8 mouse cellular contexts compared by ENCODE assay signal in the genomic region with DNA sequence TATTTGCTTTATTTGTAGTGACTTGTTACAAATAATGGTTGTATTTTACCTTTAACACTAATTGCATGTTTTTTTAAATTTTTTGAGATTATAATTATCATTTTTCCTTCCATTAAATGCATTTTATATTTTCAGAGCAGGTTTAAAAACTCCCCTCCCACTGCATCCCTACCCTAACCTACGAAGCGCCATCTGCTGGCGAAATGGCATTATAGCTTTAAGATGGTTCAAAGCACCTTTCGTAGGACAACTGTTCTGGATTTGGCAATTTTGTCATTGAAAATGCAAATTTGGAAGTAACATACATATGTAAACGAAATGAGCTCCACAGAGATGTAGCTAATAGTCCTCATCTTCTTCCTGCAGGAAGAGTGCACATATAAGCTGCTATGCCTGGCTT. TPM values are rescaled to one million over a fixed set of nuclear protein-coding genes. Genes with fewer than 3 reads are reported as not detected.
DNase-seq lines count a peak whose midpoint lies in the region; ATAC-seq and TF ChIP-seq lines count a peak whose summit lies in the region.
"Had no signal": no experiment of that assay in that cellular context is flagged by ENCODE, and none has a peak within 500 bp of the region (broad histone marks: within the 10 kb centered on the region; RNA-seq: fewer than 3 reads in every experiment).

No protein-coding gene starts in this region.

- whole genome bisulfite sequencing in kidney, postnatal 0 days, result 10% methylated on average over 5 of the region's 5 CpGs
- 10% methylated on average over 5 of the region's 5 CpGs for WGBS in kidney, embryonic 16.5 days

- H3K4me1 ChIP-seq in kidney, postnatal 0 days (replicated peaks; ENCODE audit: insufficient read depth, low read length), result no peaks in the 10 kb centered on the region
- H3K4me1 ChIP-seq in kidney, embryonic 16.5 days (ENCODE audit: insufficient read depth, low read length), result no peaks in the 10 kb centered on the region
- no peaks in the 10 kb centered on the region for H3K4me1 ChIP-seq in ES-Bruce4 (ENCODE audit: control insufficient read depth, insufficient read depth, low read length)

- no peak for ATAC-seq in kidney, postnatal 0 days (replicated peaks; ENCODE audit: low FRiP score, low read depth)
- no peak for ATAC-seq in kidney, embryonic 16.5 days (ENCODE audit: low FRiP score, low TSS enrichment)

- H3K4me3 ChIP-seq in kidney, postnatal 0 days (replicated peaks; ENCODE audit: low read depth, low read length), result no peak overlapping the region
- no peak overlapping the region for H3K4me3 ChIP-seq in kidney, embryonic 16.5 days (ENCODE audit: low read length)
- no peak overlapping the region for H3K4me3 ChIP-seq in ES-Bruce4 (ENCODE audit: low read depth, low read length)

- H3K27me3 ChIP-seq in kidney, postnatal 0 days (ENCODE audit: insufficient read depth, low read length), result no peaks in the 10 kb centered on the region
- H3K27me3 ChIP-seq in kidney, embryonic 16.5 days (ENCODE audit: insufficient read depth, low read length), result no peaks in the 10 kb centered on the region
- H3K27me3 ChIP-seq in ES-Bruce4 (ENCODE audit: control insufficient read depth, insufficient read depth, low read length, poor library complexity, severe bottlenecking), result no peaks in the 10 kb centered on the region

- peak; percentile 86 for TF ChIP-seq CTCF in kidney, postnatal 0 days (IDR thresholded peaks at IDR 0.05; ENCODE audit: low read depth)
- peak; percentile 4 for TF ChIP-seq CTCF in ES-Bruce4 (IDR thresholded peaks at IDR 0.05; ENCODE audit: low read depth, low read length)

- no peak for TF ChIP-seq EP300 in ES-Bruce4 (IDR thresholded peaks at IDR 0.05; ENCODE audit: insufficient read depth, low read depth, low read length)

- no peak overlapping the region for H3K27ac ChIP-seq in kidney, postnatal 0 days
- no peak overlapping the region for H3K27ac ChIP-seq in kidney, embryonic 16.5 days (ENCODE audit: low read length)
- no peak overlapping the region for H3K27ac ChIP-seq in ES-Bruce4 (ENCODE audit: insufficient read depth, low read length)

- TF ChIP-seq POLR2A in ES-Bruce4 (IDR thresholded peaks at IDR 0.05; ENCODE audit: insufficient read depth, low read length), result no peak

- no peak overlapping the region for H3K4me2 ChIP-seq in kidney, postnatal 0 days (ENCODE audit: low read length)
- H3K4me2 ChIP-seq in kidney, embryonic 16.5 days (replicated peaks; ENCODE audit: low read depth, low read length), result no peak overlapping the region

- H3K9me3 ChIP-seq in kidney, postnatal 0 days (replicated peaks; ENCODE audit: low read length), result no peaks in the 10 kb centered on the region
- H3K9me3 ChIP-seq in kidney, embryonic 16.5 days (ENCODE audit: low read length), result no peaks in the 10 kb centered on the region
- H3K9me3 ChIP-seq in ES-Bruce4 (replicated peaks; ENCODE audit: control insufficient read depth, insufficient read depth, low read length, poor library complexity, severe bottlenecking), result no peaks in the 10 kb centered on the region

- no peak overlapping the region for H3K9ac ChIP-seq in kidney, postnatal 0 days (ENCODE audit: low read depth, low read length)
- H3K9ac ChIP-seq in kidney, embryonic 16.5 days (replicated peaks; ENCODE audit: low read length), result no peak overlapping the region
- no peak overlapping the region for H3K9ac ChIP-seq in ES-Bruce4 (ENCODE audit: low read depth, poor library complexity, severe bottlenecking)

- DNase-seq in kidney, postnatal 0 days (ENCODE audit: low spot score), result peak; percentile 67
- DNase-seq in CD4-positive helper T cell, adult 2 months (ENCODE audit: low read depth, low spot score), result peak; percentile 52
- peak; percentile 45 to 54 for DNase-seq in cerebellum, postnatal 36 days
- DNase-seq in kidney, postnatal 4 days, result peak; percentile 68 to 70
- peak; percentile 29 for DNase-seq in retina, adult 2 months (ENCODE audit: low read depth, low spot score)

- no peaks in the 10 kb centered on the region for H3K36me3 ChIP-seq in kidney, postnatal 0 days (ENCODE audit: insufficient read depth, low read length)
- H3K36me3 ChIP-seq in kidney, embryonic 16.5 days (ENCODE audit: insufficient read depth, low read length), result no peaks in the 10 kb centered on the region
- no peaks in the 10 kb centered on the region for H3K36me3 ChIP-seq in ES-Bruce4 (ENCODE audit: control insufficient read depth, insufficient read depth, low read length, poor library complexity, severe bottlenecking)

RNA-seq across cellular contexts. Expression of a gene that starts 5.9 kb away (rescaled TPM):
- 67.7 and 76.4 TPM in 2 replicates for polyA plus RNA-seq in kidney, postnatal 0 days (2015; fragmentation: Nextera tagmentation; extraction: Ambion mirVana)
- polyA plus RNA-seq in kidney, embryonic 16.5 days (2015; fragmentation: Nextera tagmentation; extraction: Ambion mirVana), result 61.2 and 68.6 TPM in 2 replicates
- 25.0 and 25.2 TPM in 2 replicates for polyA plus RNA-seq in ES-Bruce4 (2011; ENCODE audit: insufficient read depth, insufficient read length, low read depth, missing spikeins)

RNA-seq across cellular contexts. Expression of a gene that starts 18.6 kb away (rescaled TPM):
- 46.8 and 47.1 TPM in 2 replicates for polyA plus RNA-seq in kidney, postnatal 0 days (2015; fragmentation: Nextera tagmentation; extraction: Ambion mirVana)
- 46.2 and 47.9 TPM in 2 replicates for polyA plus RNA-seq in kidney, embryonic 16.5 days (2015; fragmentation: Nextera tagmentation; extraction: Ambion mirVana)
- polyA plus RNA-seq in ES-Bruce4 (2011; ENCODE audit: insufficient read depth, insufficient read length, low read depth, missing spikeins), result 35.0 and 50.2 TPM in 2 replicates

RNA-seq across cellular contexts. Expression of a gene that starts 19.1 kb away (rescaled TPM):
- polyA plus RNA-seq in kidney, postnatal 0 days (2015; fragmentation: Nextera tagmentation; extraction: Ambion mirVana), result not detected in 2 replicates
- not detected in 2 replicates for polyA plus RNA-seq in kidney, embryonic 16.5 days (2015; fragmentation: Nextera tagmentation; extraction: Ambion mirVana)
- not detected in 2 replicates for polyA plus RNA-seq in ES-Bruce4 (2011; ENCODE audit: insufficient read depth, insufficient read length, low read depth, missing spikeins)
- polyA plus RNA-seq: lung, embryonic 16.5 days had no signal

RNA-seq across cellular contexts. Expression of a gene that starts 39.2 kb away (rescaled TPM):
- 0.08 TPM in 1 of 2 replicates, not detected in the other for polyA plus RNA-seq in kidney, postnatal 0 days (2015; fragmentation: Nextera tagmentation; extraction: Ambion mirVana)
- polyA plus RNA-seq in kidney, embryonic 16.5 days (2015; fragmentation: Nextera tagmentation; extraction: Ambion mirVana), result 0.09 TPM in 1 of 2 replicates, not detected in the other
- not detected in 2 replicates for polyA plus RNA-seq in ES-Bruce4 (2011; ENCODE audit: insufficient read depth, insufficient read length, low read depth, missing spikeins)
- polyA plus RNA-seq: lung, embryonic 16.5 days had no signal
